8 mouse cellular contexts compared by ENCODE assay signal in the genomic region with DNA sequence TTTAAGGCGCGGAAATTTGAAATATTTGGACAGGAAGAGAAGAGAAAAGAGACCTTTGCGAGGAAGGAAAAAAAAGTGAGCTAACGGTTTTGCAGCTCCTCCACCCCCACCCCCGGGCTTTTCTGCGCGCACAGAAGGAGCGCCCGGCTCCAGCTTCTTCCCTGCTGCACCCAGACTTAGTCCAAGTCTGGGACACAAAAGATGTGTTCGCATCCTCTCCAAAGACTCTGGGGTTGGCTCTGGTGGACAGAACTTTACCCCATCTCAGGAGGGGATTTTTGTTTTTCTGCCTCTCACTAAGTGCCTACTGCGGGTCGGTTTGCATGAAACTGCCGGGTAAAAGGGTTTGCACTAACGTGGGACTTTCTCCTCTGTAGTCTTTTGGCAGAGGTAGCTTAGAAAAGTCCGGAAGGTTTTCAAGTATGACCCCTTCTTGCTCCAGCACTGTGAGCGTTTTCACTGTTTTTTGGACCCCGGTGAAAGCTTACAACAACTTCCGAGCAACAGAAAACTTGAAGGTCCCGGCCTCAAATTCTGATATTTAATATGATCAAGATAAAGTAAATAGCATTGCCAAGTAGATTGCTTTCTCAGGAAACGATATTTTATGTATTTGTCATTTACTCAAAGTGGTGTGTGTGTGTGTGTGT. TPM values are rescaled to one million over a fixed set of nuclear protein-coding genes. Genes with fewer than 3 reads are reported as not detected.
DNase-seq lines count a peak whose midpoint lies in the region; ATAC-seq and TF ChIP-seq lines count a peak whose summit lies in the region.

No protein-coding gene starts in this region.

- 8% methylated on average over 20 of the region's 20 CpGs for WGBS in kidney, postnatal 0 days
- 5% methylated on average over 20 of the region's 20 CpGs for WGBS in forebrain, embryonic 16.5 days
- WGBS in liver, embryonic 12.5 days (ENCODE audit: insufficient replicate concordance) = 4% methylated on average over 20 of the region's 20 CpGs

- H3K9me3 ChIP-seq in kidney, postnatal 0 days (replicated peaks; ENCODE audit: low read length) = no peaks in the 10 kb centered on the region
- H3K9me3 ChIP-seq in forebrain, embryonic 16.5 days (ENCODE audit: control insufficient read depth, low read length) = no peaks in the 10 kb centered on the region
- no peaks in the 10 kb centered on the region for H3K9me3 ChIP-seq in liver, embryonic 12.5 days (replicated peaks)

- H3K4me1 ChIP-seq in kidney, postnatal 0 days (replicated peaks; ENCODE audit: insufficient read depth, low read length) = no peaks in the 10 kb centered on the region
- peaks cover 14% of the 10 kb centered on the region for H3K4me1 ChIP-seq in forebrain, embryonic 16.5 days (replicated peaks; ENCODE audit: control insufficient read depth, insufficient read depth, low read length)
- H3K4me1 ChIP-seq in liver, embryonic 12.5 days = peaks cover 10% of the 10 kb centered on the region

- H3K27ac ChIP-seq in kidney, postnatal 0 days = no peak overlapping the region
- no peak overlapping the region for H3K27ac ChIP-seq in forebrain, embryonic 16.5 days (ENCODE audit: low read length)
- H3K27ac ChIP-seq in liver, embryonic 12.5 days = no peak overlapping the region

- no peak overlapping the region for H3K9ac ChIP-seq in kidney, postnatal 0 days (ENCODE audit: low read depth, low read length)
- peak overlapping the region; percentile 46; the same call in 1 of the 2 replicates for H3K9ac ChIP-seq in forebrain, embryonic 16.5 days (replicated peaks; ENCODE audit: low read depth, low read length)
- no peak overlapping the region for H3K9ac ChIP-seq in liver, embryonic 12.5 days

- H3K4me3 ChIP-seq in kidney, postnatal 0 days (replicated peaks; ENCODE audit: low read depth, low read length) = peak overlapping the region; percentile 50
- peak overlapping the region; percentile 45 for H3K4me3 ChIP-seq in forebrain, embryonic 16.5 days (replicated peaks; ENCODE audit: low read length)
- peak overlapping the region; percentile 41 for H3K4me3 ChIP-seq in liver, embryonic 12.5 days

- H3K4me2 ChIP-seq in kidney, postnatal 0 days (ENCODE audit: low read length) = peak overlapping the region; percentile 79
- H3K4me2 ChIP-seq in forebrain, embryonic 16.5 days (ENCODE audit: low read length) = peak overlapping the region; percentile 88
- H3K4me2 ChIP-seq in liver, embryonic 12.5 days = peak overlapping the region; percentile 57

- H3K36me3 ChIP-seq in kidney, postnatal 0 days (ENCODE audit: insufficient read depth, low read length) = no peaks in the 10 kb centered on the region
- H3K36me3 ChIP-seq in forebrain, embryonic 16.5 days (ENCODE audit: control insufficient read depth, insufficient read depth) = no peaks in the 10 kb centered on the region
- peaks cover 4% of the 10 kb centered on the region; the same call in 1 of the 2 replicates for H3K36me3 ChIP-seq in liver, embryonic 12.5 days

- no peak for TF ChIP-seq CTCF in kidney, postnatal 0 days (IDR thresholded peaks at IDR 0.05; ENCODE audit: low read depth)

- H3K27me3 ChIP-seq in kidney, postnatal 0 days (ENCODE audit: insufficient read depth, low read length) = peaks cover 71% of the 10 kb centered on the region
- H3K27me3 ChIP-seq in forebrain, embryonic 16.5 days (replicated peaks; ENCODE audit: control insufficient read depth, insufficient read depth, low read length) = peaks cover 33% of the 10 kb centered on the region
- H3K27me3 ChIP-seq in liver, embryonic 12.5 days (replicated peaks) = peaks cover 68% of the 10 kb centered on the region

- no peak for ATAC-seq in kidney, postnatal 0 days (replicated peaks; ENCODE audit: low FRiP score, low read depth)
- ATAC-seq in forebrain, embryonic 16.5 days = no peak
- no peak for ATAC-seq in liver, embryonic 12.5 days

- DNase-seq in kidney, postnatal 0 days (ENCODE audit: low spot score) = peak; percentile 44
- DNase-seq in kidney, adult 8-10 months = no peak
- peak; percentile 48 for DNase-seq in R1 (ENCODE audit: low read depth, low spot score)
- DNase-seq in retina, embryonic 14.5 days (ENCODE audit: low spot score) = peak; percentile 33
- no peak for DNase-seq in cerebellum, postnatal 4 days (ENCODE audit: low spot score in 2 of 2)
- DNase-seq in gastrocnemius, postnatal 25 days = no peak

RNA-seq across cellular contexts. Expression of a gene that starts 9.0 kb away (rescaled TPM):
- polyA plus RNA-seq in kidney, postnatal 0 days (2015; fragmentation: Nextera tagmentation; extraction: Ambion mirVana) = 5.9 and 7.2 TPM in 2 replicates
- polyA plus RNA-seq in forebrain, embryonic 16.5 days (2015; fragmentation: Nextera tagmentation; extraction: Ambion mirVana) = 8.0 and 11.9 TPM in 2 replicates
- 14.8 and 15.7 TPM in 2 replicates for polyA plus RNA-seq in liver, embryonic 12.5 days (2016; fragmentation: Nextera tagmentation; extraction: Ambion mirVana)
- 10 to 100 TPM in 1 of 2 experiments, 1 to 10 TPM in 1; 9.2 to 11.7 TPM for total RNA-seq in gastrocnemius, postnatal 25 days (2021)

RNA-seq across cellular contexts. Expression of a gene that starts 18.4 kb away (rescaled TPM):
- 22.2 and 22.6 TPM in 2 replicates for polyA plus RNA-seq in kidney, postnatal 0 days (2015; fragmentation: Nextera tagmentation; extraction: Ambion mirVana)
- 28.3 and 32.1 TPM in 2 replicates for polyA plus RNA-seq in forebrain, embryonic 16.5 days (2015; fragmentation: Nextera tagmentation; extraction: Ambion mirVana)
- polyA plus RNA-seq in liver, embryonic 12.5 days (2016; fragmentation: Nextera tagmentation; extraction: Ambion mirVana) = 31.3 and 31.4 TPM in 2 replicates
- 10 to 100 TPM; 31.2 to 31.4 TPM for total RNA-seq in gastrocnemius, postnatal 25 days (2021)

Comparison
In these comparisons a context has a peak if more than half of its experiments do, and no peak if none do; other contexts are left out.
1. DNase-seq: peak in kidney, postnatal 0 days (single experiment), R1 (single experiment) and retina, embryonic 14.5 days (single experiment); none in kidney, adult 8-10 months (0 of 2), cerebellum, postnatal 4 days (0 of 2) and gastrocnemius, postnatal 25 days (single experiment).
2. Peak in every context shown above with its lines, with median percentiles within 50 percentile points of each other: H3K4me2 ChIP-seq and H3K4me3 ChIP-seq.